Mouse (Mus musculus): Measurements from ENCODE around the gene Pgm2. TPM values are rescaled to one million over a fixed set of nuclear protein-coding genes. Genes with fewer than 3 reads are reported as not detected.

The Pgm2 gene
- 8.6 and 10.8 TPM in 2 replicates for polyA plus RNA-seq (2012; rRNA removed; ENCODE audit: low replicate concordance)

DNA sequence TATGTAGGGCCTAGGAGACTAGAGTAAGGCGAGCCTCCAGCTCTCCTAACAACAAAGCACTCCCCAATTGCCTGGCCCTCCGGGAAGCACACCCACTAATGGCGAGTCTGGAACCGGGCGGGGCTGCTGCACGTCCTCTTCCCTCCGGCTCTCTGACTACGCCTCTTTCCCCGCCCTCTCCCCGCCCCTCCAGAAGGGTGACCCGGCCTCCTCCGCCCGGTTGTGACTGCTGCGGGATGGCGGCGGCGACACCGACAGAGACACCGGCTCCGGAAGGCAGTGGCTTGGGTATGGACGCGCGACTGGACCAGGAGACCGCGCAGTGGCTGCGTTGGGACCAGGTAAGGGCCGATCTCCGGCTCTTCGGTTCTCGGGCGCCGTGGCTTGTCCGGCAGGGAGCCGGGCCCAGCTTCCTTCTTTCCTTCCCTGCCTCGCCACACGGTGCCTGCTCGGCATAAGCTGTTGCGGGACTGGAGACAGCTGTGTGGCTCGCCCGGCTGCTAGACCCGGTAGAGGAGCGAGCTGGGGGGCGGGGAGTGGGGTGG, at the start of gene Pgm2:
TSS of gene Pgm2 (plus strand) at position 203 of the 545 bp plus-strand sequence.

DNA sequence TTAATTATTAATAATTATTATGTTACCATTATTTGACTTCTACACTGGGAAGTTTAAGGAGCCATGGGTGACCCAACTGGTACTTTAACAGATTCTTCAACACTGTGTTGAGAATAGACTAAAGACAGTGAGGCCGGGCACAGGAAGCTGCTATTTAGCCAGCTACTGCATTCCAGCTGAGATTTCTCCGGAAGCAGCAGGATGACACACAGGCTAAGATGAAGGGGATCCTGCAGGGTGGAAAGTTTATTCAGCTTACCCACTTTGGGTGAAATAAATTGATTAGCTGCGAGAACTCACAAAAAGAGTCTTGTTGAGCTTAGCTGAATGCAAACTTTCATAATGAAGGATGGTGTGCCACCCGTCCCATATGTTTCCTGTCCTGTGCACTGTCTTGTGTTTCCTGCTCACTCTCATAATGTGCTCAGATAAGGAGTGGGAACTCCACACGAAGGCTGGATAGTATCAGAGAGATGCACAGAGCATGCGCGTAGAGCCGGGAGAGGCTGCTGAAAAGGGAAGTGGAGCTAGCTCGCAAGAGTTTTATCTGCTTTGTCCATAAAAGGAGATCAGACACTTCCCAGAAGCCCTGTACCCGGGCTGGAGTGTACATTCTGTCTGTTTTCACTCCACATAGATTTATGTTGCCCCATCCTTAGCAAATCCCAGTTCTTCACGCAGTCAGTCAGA, 63.3 kb downstream of the Pgm2 start, which contains the start of gene Tbc1d1:
TSS of gene Tbc1d1 (plus strand) at position 445 of the 690 bp plus-strand sequence.

Other genes starting within 250 kb of the Pgm2 start
- 9.0 and 12.6 TPM in 2 replicates for gene Rell1, start 124.1 kb upstream of the Pgm2 start, polyA plus RNA-seq (2012; rRNA removed; ENCODE audit: low replicate concordance)
- gene Tbc1d1, start 63.4 kb downstream of the Pgm2 start, polyA plus RNA-seq (2012; rRNA removed; ENCODE audit: low replicate concordance), result 12.0 and 17.6 TPM in 2 replicates